Mouse (Mus musculus): ENCODE results near the gene Aak1.

- TF ChIP-seq CTCF (IDR thresholded peaks at IDR 0.05; ENCODE audit: borderline replicate concordance, control insufficient read depth, extremely low read depth, insufficient read depth, low read length, poor library complexity), result no peak
- TF ChIP-seq POLR2A (IDR thresholded peaks at IDR 0.05; ENCODE audit: control insufficient read depth, extremely low read depth, insufficient read depth, low read length, poor library complexity), result no peak
Measured at GRCm38 (mm10) chr6:86800467-86800866, 48.9 kb upstream of the Aak1 start.

All from thymus, adult 2 months (tissue).